Mouse (Mus musculus): ENCODE results near the gene 2900026A02Rik. TPM values are rescaled to one million over a fixed set of nuclear protein-coding genes. Genes with fewer than 3 reads are reported as not detected.

Gene 2900026A02Rik
- total RNA-seq, 1 experiment, result 12.3 TPM

DNA sequence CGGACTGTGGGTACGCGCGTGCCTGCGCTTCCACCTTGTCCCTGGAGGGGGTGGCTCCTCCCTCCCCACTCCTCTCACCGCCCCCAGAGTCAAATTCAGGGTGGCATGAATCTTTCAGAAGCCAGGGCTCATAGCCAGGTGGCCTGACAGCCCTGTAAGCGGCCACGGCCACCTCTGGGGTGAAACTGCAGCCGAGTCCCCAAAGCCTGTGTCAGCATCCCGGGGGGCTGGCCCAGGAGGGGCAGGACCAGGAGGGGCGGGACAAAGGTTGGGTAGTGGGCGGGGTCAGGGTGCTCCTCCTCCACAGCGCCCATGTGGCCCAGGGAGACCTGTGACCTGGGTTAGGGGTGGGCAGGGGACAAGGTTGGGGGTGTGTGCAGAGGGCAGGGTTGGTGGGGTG lies 57.9 kb downstream of the 2900026A02Rik start:
- no peak for TF ChIP-seq MAFK (IDR thresholded peaks at IDR 0.05; ENCODE audit: insufficient read depth, low read depth, low read length)
- no peak for TF ChIP-seq ZC3H11A (IDR thresholded peaks at IDR 0.05; ENCODE audit: borderline replicate concordance, low read depth, low read length)
- no peak for TF ChIP-seq ZNF384 (IDR thresholded peaks at IDR 0.05; ENCODE audit: low read depth, low read length)
- TF ChIP-seq CHD2 (IDR thresholded peaks at IDR 0.05; ENCODE audit: low read depth, low read length), result no peak
- no peak for TF ChIP-seq HCFC1 (IDR thresholded peaks at IDR 0.05; ENCODE audit: borderline replicate concordance, insufficient read depth, low read length)
- H3K27ac ChIP-seq (ENCODE audit: insufficient read depth, low read depth, low read length, poor library complexity, severe bottlenecking), result no peak overlapping the region
- no peak for DNase-seq (ENCODE audit: low read depth, low spot score)
- H3K9me3 ChIP-seq (ENCODE audit: control insufficient read depth, insufficient read depth, low read depth, low read length), result no peaks in the 10 kb centered on the region
- H3K36me3 ChIP-seq (ENCODE audit: control insufficient read depth, insufficient read depth, low read length, poor library complexity, severe bottlenecking), result no peaks in the 10 kb centered on the region
- in situ Hi-C loops (cut with MboI; ENCODE audit: low sequenced_read_pairs in 2 of 2, unreplicated experiment in 2 of 2), result no loop called here
- H3K4me3 ChIP-seq (ENCODE audit: insufficient read depth in 1 of 2, low read depth in 1 of 2, low read length in 2 of 2, poor library complexity in 1 of 2, severe bottlenecking in 1 of 2), result peak overlapping the region; percentile 1 to 43; a peak in 3 of 4 replicates
- H3K9ac ChIP-seq (ENCODE audit: insufficient read depth, low read depth, low read length, poor library complexity, severe bottlenecking), result no peak overlapping the region
- H3K4me1 ChIP-seq (ENCODE audit: control insufficient read depth in 2 of 2, insufficient read depth in 2 of 2, low read length in 2 of 2, poor library complexity in 1 of 2), result peaks cover 2 to 25% of the 10 kb centered on the region in 2 experiments

- Histone ChIP-seq H3K9me3 (ENCODE audit: control insufficient read depth, insufficient read depth, low read depth, low read length) (no peaks in the 10 kb centered on the region), H3K27ac (ENCODE audit: insufficient read depth, low read depth, low read length, poor library complexity, severe bottlenecking) (no peak overlapping the region), H3K4me1 (ENCODE audit: control insufficient read depth in 2 of 2, insufficient read depth in 2 of 2, low read length in 2 of 2, poor library complexity in 1 of 2) (peaks cover 2 to 25% of the 10 kb centered on the region in 2 experiments), H3K9ac (ENCODE audit: insufficient read depth, low read depth, low read length, poor library complexity, severe bottlenecking) (no peak overlapping the region), H3K36me3 (ENCODE audit: control insufficient read depth, insufficient read depth, low read length, poor library complexity, severe bottlenecking) (no peaks in the 10 kb centered on the region), H3K4me3 (ENCODE audit: insufficient read depth in 1 of 2, low read depth in 1 of 2, low read length in 2 of 2, poor library complexity in 1 of 2, severe bottlenecking in 1 of 2) (peak overlapping the region; percentile 1 to 43; a peak in 2 of 4 replicates)
- TF ChIP-seq MAFK (IDR thresholded peaks at IDR 0.05; ENCODE audit: insufficient read depth, low read depth, low read length), result no peak
- no peak for TF ChIP-seq CHD2 (IDR thresholded peaks at IDR 0.05; ENCODE audit: low read depth, low read length)
- TF ChIP-seq ZC3H11A (IDR thresholded peaks at IDR 0.05; ENCODE audit: borderline replicate concordance, low read depth, low read length), result no peak
- TF ChIP-seq HCFC1 (IDR thresholded peaks at IDR 0.05; ENCODE audit: borderline replicate concordance, insufficient read depth, low read length), result no peak
- no peak for TF ChIP-seq ZNF384 (IDR thresholded peaks at IDR 0.05; ENCODE audit: low read depth, low read length)
- in situ Hi-C loops (cut with MboI; ENCODE audit: low sequenced_read_pairs in 2 of 2, unreplicated experiment in 2 of 2), result no loop called here
- no peak for DNase-seq (ENCODE audit: low read depth, low spot score)
Measured at GRCm38 (mm10) chr5:113162699-113163098, 58.3 kb downstream of the 2900026A02Rik start.

DNA sequence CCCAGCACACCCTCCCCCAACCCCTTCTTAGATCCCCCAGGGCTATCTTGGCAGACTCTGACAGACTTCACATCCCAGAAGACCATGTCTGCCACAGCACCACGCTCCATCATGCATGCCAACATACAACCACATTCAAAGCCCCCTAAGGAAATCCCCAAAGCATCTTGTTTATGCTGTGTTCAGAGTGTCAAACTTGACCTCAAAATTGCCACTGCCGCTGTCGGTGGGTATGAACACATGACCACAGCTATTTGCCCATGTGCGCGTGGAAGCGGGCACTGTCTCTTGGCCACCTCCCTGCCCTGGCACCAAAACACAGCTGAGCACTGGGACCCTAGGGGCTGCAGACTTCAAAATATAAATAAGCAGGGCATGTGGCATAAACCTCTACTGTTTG lies 59.5 kb downstream of the 2900026A02Rik start:
- H3K9me3 ChIP-seq (ENCODE audit: control insufficient read depth, insufficient read depth, low read depth, low read length), result no peaks in the 10 kb centered on the region
- peaks cover 2 to 23% of the 10 kb centered on the region in 2 experiments for H3K4me1 ChIP-seq (ENCODE audit: control insufficient read depth in 2 of 2, insufficient read depth in 2 of 2, low read length in 2 of 2, poor library complexity in 1 of 2)
- no peak overlapping the region for H3K9ac ChIP-seq (ENCODE audit: insufficient read depth, low read depth, low read length, poor library complexity, severe bottlenecking)
- no peak for DNase-seq (ENCODE audit: low read depth, low spot score)
- TF ChIP-seq MAFK (IDR thresholded peaks at IDR 0.05; ENCODE audit: insufficient read depth, low read depth, low read length) (no peak), ZC3H11A (IDR thresholded peaks at IDR 0.05; ENCODE audit: borderline replicate concordance, low read depth, low read length) (no peak), ZNF384 (IDR thresholded peaks at IDR 0.05; ENCODE audit: low read depth, low read length) (no peak), HCFC1 (IDR thresholded peaks at IDR 0.05; ENCODE audit: borderline replicate concordance, insufficient read depth, low read length) (no peak), CHD2 (IDR thresholded peaks at IDR 0.05; ENCODE audit: low read depth, low read length) (no peak)
- H3K36me3 ChIP-seq (ENCODE audit: control insufficient read depth, insufficient read depth, low read length, poor library complexity, severe bottlenecking), result no peaks in the 10 kb centered on the region
- H3K27ac ChIP-seq (ENCODE audit: insufficient read depth, low read depth, low read length, poor library complexity, severe bottlenecking), result no peak overlapping the region
- H3K4me3 ChIP-seq (ENCODE audit: insufficient read depth in 1 of 2, low read depth in 1 of 2, low read length in 2 of 2, poor library complexity in 1 of 2, severe bottlenecking in 1 of 2), result no peak overlapping the region
- in situ Hi-C loops (cut with MboI; ENCODE audit: low sequenced_read_pairs in 2 of 2, unreplicated experiment in 2 of 2), result no loop called here

DNA sequence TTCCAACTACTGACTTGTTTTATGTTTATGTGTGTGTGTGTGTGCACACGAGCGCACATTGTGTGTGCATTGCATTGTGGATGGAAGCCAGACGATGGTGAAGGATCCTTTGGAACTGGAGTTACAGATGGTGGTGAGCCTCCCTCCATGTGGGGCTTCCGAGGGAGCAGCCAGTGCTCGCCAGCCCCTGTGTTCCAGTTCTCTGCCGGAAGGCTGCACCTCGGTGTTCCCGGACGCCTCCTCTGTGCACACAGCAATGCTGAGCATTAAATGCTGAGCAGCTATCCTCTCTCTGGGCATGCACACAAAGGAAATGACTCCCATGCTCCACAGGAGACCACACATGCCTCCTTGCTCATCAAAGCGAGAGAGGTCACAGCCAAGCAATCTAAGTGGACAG lies 60.7 kb downstream of the 2900026A02Rik start:
- peaks cover 2 to 15% of the 10 kb centered on the region in 2 experiments; a peak in 3 of 4 replicates for H3K4me1 ChIP-seq (ENCODE audit: control insufficient read depth in 2 of 2, insufficient read depth in 2 of 2, low read length in 2 of 2, poor library complexity in 1 of 2)
- H3K36me3 ChIP-seq (ENCODE audit: control insufficient read depth, insufficient read depth, low read length, poor library complexity, severe bottlenecking), result no peaks in the 10 kb centered on the region
- no peaks in the 10 kb centered on the region for H3K9me3 ChIP-seq (ENCODE audit: control insufficient read depth, insufficient read depth, low read depth, low read length)
- in situ Hi-C loops (cut with MboI; ENCODE audit: low sequenced_read_pairs in 2 of 2, unreplicated experiment in 2 of 2), result no loop called here
- H3K27ac ChIP-seq (ENCODE audit: insufficient read depth, low read depth, low read length, poor library complexity, severe bottlenecking), result no peak overlapping the region
- no peak overlapping the region for H3K4me3 ChIP-seq (ENCODE audit: insufficient read depth in 1 of 2, low read depth in 1 of 2, low read length in 2 of 2, poor library complexity in 1 of 2, severe bottlenecking in 1 of 2)
- DNase-seq (ENCODE audit: low read depth, low spot score), result no peak
- no peak for TF ChIP-seq HCFC1 (IDR thresholded peaks at IDR 0.05; ENCODE audit: borderline replicate concordance, insufficient read depth, low read length)
- TF ChIP-seq MAFK (IDR thresholded peaks at IDR 0.05; ENCODE audit: insufficient read depth, low read depth, low read length), result no peak
- TF ChIP-seq ZNF384 (IDR thresholded peaks at IDR 0.05; ENCODE audit: low read depth, low read length), result no peak
- no peak for TF ChIP-seq ZC3H11A (IDR thresholded peaks at IDR 0.05; ENCODE audit: borderline replicate concordance, low read depth, low read length)
- no peak for TF ChIP-seq CHD2 (IDR thresholded peaks at IDR 0.05; ENCODE audit: low read depth, low read length)
- H3K9ac ChIP-seq (ENCODE audit: insufficient read depth, low read depth, low read length, poor library complexity, severe bottlenecking), result no peak overlapping the region

Data from ES-E14 (cell line).